Mouse (Mus musculus): ENCODE data around the gene C1ra. TPM values are rescaled to one million over a fixed set of nuclear protein-coding genes. Genes with fewer than 3 reads are reported as not detected.
A peak's percentile ranks its signal among the peaks of the same experiment; 100 is the strongest.
"Not testable (repeated sequence)": the region's sequence is repeated elsewhere in the genome, so short reads cannot be mapped to it uniquely, and the experiment has no call there.

C1ra gene
- polyA plus RNA-seq, 1 experiment from 2014 or later: 0.20 TPM

DNA sequence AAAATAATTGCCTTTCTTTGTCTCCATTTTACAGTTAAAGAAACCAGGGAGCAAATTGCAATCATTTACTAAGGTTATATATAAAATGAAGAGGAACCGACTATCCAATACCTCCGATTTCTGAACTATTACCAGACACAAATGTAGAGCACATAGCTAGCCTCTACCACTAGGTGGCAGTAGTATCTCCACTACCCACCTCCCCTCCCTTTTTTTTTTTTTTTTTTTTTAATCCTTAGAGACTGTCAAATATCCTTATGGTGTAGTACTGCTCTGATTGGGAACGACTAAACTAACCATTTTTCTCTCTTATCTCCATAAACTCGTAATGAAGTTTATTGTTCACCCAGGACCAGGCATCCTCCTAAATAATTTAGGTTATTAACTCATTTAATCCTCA is 31.9 kb upstream of the C1ra start:
- DNase-seq (ENCODE audit: low spot score) (peak; percentile 49), ATAC-seq (ENCODE audit: low FRiP score) (no peak)
- WGBS: 58% methylated on average over 4 of the region's 4 CpGs
- Histone ChIP-seq H3K4me3 (ENCODE audit: low read depth, low read length) (no peak overlapping the region), H3K9ac (ENCODE audit: low read depth, low read length) (no peak overlapping the region), H3K4me1 (replicated peaks; ENCODE audit: control insufficient read depth, insufficient read depth, low read length) (no peaks in the 10 kb centered on the region), H3K27ac (ENCODE audit: low read depth, low read length) (no peak overlapping the region), H3K36me3 (ENCODE audit: control insufficient read depth, insufficient read depth, low read length) (no peaks in the 10 kb centered on the region), H3K4me2 (replicated peaks; ENCODE audit: low read depth, low read length) (no peak overlapping the region), H3K27me3 (ENCODE audit: control insufficient read depth, insufficient read depth, low read length) (no peaks in the 10 kb centered on the region), H3K9me3 (ENCODE audit: control insufficient read depth, low read length) (no peaks in the 10 kb centered on the region)

DNA sequence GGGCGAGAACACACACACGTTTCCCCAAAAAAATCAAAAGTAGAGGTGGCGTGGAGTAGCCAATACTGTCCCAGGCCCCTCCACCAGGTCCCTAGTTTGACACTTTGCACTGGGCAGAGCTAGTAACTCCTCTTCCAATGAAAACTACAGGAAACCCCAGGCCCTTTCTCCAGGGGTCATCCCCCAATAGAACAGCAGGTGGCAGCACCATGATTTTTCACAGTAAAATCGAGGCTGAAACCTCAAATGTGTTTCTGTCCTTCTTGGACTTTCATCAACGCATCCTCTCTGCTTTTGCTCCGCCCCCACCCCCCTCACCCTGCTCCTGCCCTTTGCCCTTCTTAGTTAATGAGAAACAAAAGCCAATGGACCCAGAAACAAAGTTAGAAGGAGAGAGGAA is 30.6 kb upstream of the C1ra start:
- Histone ChIP-seq H3K9ac (ENCODE audit: low read depth, low read length) (no peak overlapping the region), H3K4me1 (replicated peaks; ENCODE audit: control insufficient read depth, insufficient read depth, low read length) (no peaks in the 10 kb centered on the region), H3K27ac (ENCODE audit: low read depth, low read length) (no peak overlapping the region), H3K4me2 (replicated peaks; ENCODE audit: low read depth, low read length) (no peak overlapping the region), H3K36me3 (ENCODE audit: control insufficient read depth, insufficient read depth, low read length) (no peaks in the 10 kb centered on the region), H3K4me3 (ENCODE audit: low read depth, low read length) (no peak overlapping the region), H3K9me3 (ENCODE audit: control insufficient read depth, low read length) (no peaks in the 10 kb centered on the region), H3K27me3 (ENCODE audit: control insufficient read depth, insufficient read depth, low read length) (no peaks in the 10 kb centered on the region)
- WGBS: 18% methylated on average over 6 of the region's 6 CpGs
- ATAC-seq (ENCODE audit: low FRiP score) (no peak), DNase-seq (ENCODE audit: low spot score) (peak; percentile 73)

DNA sequence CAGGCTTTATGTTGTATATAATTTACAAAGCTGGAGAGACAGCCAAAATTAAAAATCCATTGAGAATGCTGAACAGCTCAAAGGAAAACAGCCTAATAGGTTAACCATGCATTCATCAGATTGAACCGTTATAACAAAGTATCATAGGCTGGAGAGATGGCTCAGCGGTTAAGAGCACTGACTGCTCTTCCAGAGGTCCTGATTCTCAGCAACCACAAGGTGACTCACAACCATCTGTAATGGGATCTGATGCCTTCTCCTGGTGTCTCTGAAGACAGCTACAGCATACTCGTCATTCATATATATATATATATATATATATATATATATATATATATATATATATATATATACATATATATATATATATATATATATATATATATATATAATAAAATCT is 28.4 kb upstream of the C1ra start:
- DNase-seq (ENCODE audit: low spot score); H3K4me1 ChIP-seq (replicated peaks; ENCODE audit: control insufficient read depth, insufficient read depth, low read length); H3K4me2 ChIP-seq (replicated peaks; ENCODE audit: low read depth, low read length); H3K9ac ChIP-seq (ENCODE audit: low read depth, low read length); H3K27ac ChIP-seq (ENCODE audit: low read depth, low read length); ATAC-seq (ENCODE audit: low FRiP score); H3K36me3 ChIP-seq (ENCODE audit: control insufficient read depth, insufficient read depth, low read length); H3K27me3 ChIP-seq (ENCODE audit: control insufficient read depth, insufficient read depth, low read length); H3K4me3 ChIP-seq (ENCODE audit: low read depth, low read length); H3K9me3 ChIP-seq (ENCODE audit: control insufficient read depth, low read length): not testable (repeated sequence)
- WGBS: 87% methylated on average over 3 of the region's 3 CpGs

DNA sequence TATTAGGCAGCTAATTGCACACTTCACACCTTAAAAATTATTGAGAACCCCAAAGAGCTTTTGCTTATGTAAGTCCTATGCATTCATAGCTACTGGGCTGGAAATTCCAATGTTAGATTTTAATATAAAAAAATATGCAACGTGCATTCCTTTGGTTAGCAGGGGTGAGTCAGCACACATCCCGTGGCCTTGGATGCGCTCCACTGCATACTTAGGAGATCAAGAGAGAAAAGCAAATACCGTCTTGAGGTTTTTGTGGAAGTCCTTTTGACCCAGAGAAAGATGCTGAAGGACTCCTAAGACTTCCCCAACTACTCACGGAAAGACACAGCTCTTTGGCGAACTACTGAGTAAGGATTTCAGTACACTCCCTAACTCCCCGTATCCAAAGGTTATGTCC is 27.4 kb upstream of the C1ra start:
- Histone ChIP-seq H3K9ac (ENCODE audit: low read depth, low read length) (no peak overlapping the region), H3K27me3 (ENCODE audit: control insufficient read depth, insufficient read depth, low read length) (no peaks in the 10 kb centered on the region), H3K9me3 (ENCODE audit: control insufficient read depth, low read length) (no peaks in the 10 kb centered on the region), H3K4me2 (replicated peaks; ENCODE audit: low read depth, low read length) (no peak overlapping the region), H3K36me3 (ENCODE audit: control insufficient read depth, insufficient read depth, low read length) (no peaks in the 10 kb centered on the region), H3K27ac (ENCODE audit: low read depth, low read length) (no peak overlapping the region), H3K4me3 (ENCODE audit: low read depth, low read length) (no peak overlapping the region), H3K4me1 (replicated peaks; ENCODE audit: control insufficient read depth, insufficient read depth, low read length) (no peaks in the 10 kb centered on the region)
- 91% methylated on average over 7 of the region's 7 CpGs for WGBS
- DNase-seq (ENCODE audit: low spot score) (no peak), ATAC-seq (ENCODE audit: low FRiP score) (0 out of 2 replicates have a peak, but pooled peaks have one; percentile 1)

DNA sequence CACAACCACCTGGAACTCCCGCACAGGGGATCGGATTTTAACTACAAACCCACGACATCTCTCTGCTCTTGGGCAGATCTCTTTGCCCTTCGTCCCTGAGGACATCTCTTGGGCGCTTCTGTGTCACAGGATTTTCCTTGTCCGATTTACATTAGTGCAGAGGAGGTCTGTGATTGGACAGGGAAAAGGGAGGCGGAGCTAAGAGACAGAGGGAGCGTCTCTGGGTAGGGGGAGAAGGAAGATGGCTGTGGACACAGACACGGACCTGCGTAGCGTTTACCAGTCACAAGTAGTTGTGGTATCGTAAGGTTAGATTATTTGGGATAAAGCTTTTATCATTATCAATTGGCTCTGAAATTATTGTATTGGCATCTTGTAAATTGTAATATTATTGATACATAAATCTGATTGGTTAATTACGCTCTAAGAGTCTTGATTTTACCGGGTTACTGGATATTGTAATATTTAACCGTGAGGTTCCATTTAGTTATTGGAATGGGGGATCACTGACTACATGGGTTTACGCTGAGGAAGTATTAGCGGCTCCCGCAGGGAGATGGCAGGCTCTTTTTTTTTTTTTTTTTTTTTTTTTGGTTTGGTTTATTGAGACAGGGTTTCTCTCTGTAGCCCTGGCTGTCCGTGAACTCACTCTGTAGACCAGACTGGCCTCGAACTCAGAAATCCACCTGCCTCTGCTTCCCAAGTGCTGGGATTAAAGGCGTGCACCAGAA is 26.6 kb upstream of the C1ra start:
- no peaks in the 10 kb centered on the region for H3K9me3 ChIP-seq (ENCODE audit: control insufficient read depth, low read length)
- H3K27ac ChIP-seq (ENCODE audit: low read depth, low read length): no peak overlapping the region
- DNase-seq (ENCODE audit: low spot score): peak; percentile 63
- WGBS: 31% methylated on average over 21 of the region's 21 CpGs
- peak overlapping the region; percentile 26 for H3K4me2 ChIP-seq (replicated peaks; ENCODE audit: low read depth, low read length)
- H3K4me1 ChIP-seq (replicated peaks; ENCODE audit: control insufficient read depth, insufficient read depth, low read length): no peaks in the 10 kb centered on the region
- no peaks in the 10 kb centered on the region for H3K36me3 ChIP-seq (ENCODE audit: control insufficient read depth, insufficient read depth, low read length)
- H3K9ac ChIP-seq (ENCODE audit: low read depth, low read length): no peak overlapping the region
- ATAC-seq (ENCODE audit: low FRiP score): peak; percentile 90
- no peak overlapping the region for H3K4me3 ChIP-seq (ENCODE audit: low read depth, low read length)
- no peaks in the 10 kb centered on the region for H3K27me3 ChIP-seq (ENCODE audit: control insufficient read depth, insufficient read depth, low read length)

DNA sequence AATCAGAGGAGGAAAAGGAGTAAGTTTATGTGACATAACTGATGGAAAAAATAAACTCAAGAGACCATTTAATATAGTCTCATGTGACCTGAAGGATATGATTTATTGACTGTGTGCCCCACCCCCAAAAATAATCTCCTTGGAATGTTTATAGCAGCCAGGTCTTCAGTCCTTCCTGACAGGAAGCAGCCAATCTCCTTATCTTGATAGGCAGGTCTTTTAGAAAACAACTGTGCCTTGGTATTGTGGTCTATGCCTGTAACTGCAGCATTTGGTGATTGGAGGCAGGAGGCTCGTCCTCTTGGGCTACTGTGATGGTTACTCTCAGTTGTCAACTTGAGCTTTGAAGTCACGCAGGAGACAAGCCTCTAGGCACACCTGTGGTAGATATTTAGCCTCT is 24.7 kb upstream of the C1ra start:
- H3K4me1 ChIP-seq (replicated peaks; ENCODE audit: control insufficient read depth, insufficient read depth, low read length): no peaks in the 10 kb centered on the region
- no peaks in the 10 kb centered on the region for H3K9me3 ChIP-seq (ENCODE audit: control insufficient read depth, low read length)
- ATAC-seq (ENCODE audit: low FRiP score) (no peak), DNase-seq (ENCODE audit: low spot score) (no peak)
- H3K27ac ChIP-seq (ENCODE audit: low read depth, low read length): no peak overlapping the region
- no peaks in the 10 kb centered on the region for H3K36me3 ChIP-seq (ENCODE audit: control insufficient read depth, insufficient read depth, low read length)
- WGBS: 77% methylated on average over 2 of the region's 2 CpGs
- no peak overlapping the region for H3K4me2 ChIP-seq (replicated peaks; ENCODE audit: low read depth, low read length)
- H3K9ac ChIP-seq (ENCODE audit: low read depth, low read length): no peak overlapping the region
- H3K27me3 ChIP-seq (ENCODE audit: control insufficient read depth, insufficient read depth, low read length): no peaks in the 10 kb centered on the region
- H3K4me3 ChIP-seq (ENCODE audit: low read depth, low read length): no peak overlapping the region

DNA sequence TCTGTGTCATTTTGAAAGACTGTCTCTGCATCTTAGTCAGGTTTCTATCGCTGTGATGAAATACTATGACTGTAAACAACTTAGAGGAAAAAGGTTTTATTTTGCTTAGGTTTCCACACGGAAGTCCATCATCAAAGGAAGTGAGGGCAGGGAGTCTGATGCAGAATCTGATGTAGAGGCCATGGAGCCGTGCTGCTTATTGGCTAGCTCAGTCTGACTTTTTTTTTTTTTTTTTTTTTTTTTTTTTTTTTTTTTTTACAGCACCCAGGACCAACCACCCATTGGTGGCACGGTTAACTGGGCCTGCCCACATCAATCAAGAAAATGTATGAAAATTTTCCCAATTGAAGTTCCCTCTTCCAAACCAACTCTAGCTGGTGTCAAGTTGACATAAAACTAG is 23.3 kb upstream of the C1ra start:
- Histone ChIP-seq H3K4me1 (replicated peaks; ENCODE audit: control insufficient read depth, insufficient read depth, low read length) (no peaks in the 10 kb centered on the region), H3K36me3 (ENCODE audit: control insufficient read depth, insufficient read depth, low read length) (no peaks in the 10 kb centered on the region), H3K9me3 (ENCODE audit: control insufficient read depth, low read length) (no peaks in the 10 kb centered on the region), H3K9ac (ENCODE audit: low read depth, low read length) (no peak overlapping the region), H3K4me3 (ENCODE audit: low read depth, low read length) (no peak overlapping the region), H3K4me2 (replicated peaks; ENCODE audit: low read depth, low read length) (no peak overlapping the region), H3K27me3 (ENCODE audit: control insufficient read depth, insufficient read depth, low read length) (no peaks in the 10 kb centered on the region), H3K27ac (ENCODE audit: low read depth, low read length) (no peak overlapping the region)
- WGBS: 77% methylated on average over 4 of the region's 4 CpGs
- DNase-seq (ENCODE audit: low spot score): no peak
- no peak for ATAC-seq (ENCODE audit: low FRiP score)

DNA sequence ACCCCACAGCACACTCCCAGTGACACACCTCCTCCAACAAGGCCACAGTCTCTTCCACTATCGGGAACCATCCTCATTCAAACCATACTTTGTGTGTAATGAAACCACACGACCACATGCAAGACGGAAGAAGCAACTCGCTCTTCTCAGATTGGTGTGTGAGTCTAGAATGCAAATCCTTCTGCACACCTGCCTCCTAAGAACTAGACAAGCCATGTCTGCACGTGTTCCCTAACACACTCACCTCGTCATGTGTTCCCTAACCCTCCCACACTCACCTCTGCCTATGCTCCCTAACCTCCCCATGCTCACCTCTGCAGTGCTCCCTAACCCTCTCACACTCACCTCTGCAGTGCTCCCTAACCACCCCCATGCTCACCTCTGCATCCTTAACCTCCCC is 20.8 kb upstream of the C1ra start:
- ATAC-seq (ENCODE audit: low FRiP score) (no peak), DNase-seq (ENCODE audit: low spot score) (no peak)
- Histone ChIP-seq H3K9ac (ENCODE audit: low read depth, low read length) (no peak overlapping the region), H3K4me3 (ENCODE audit: low read depth, low read length) (no peak overlapping the region), H3K4me2 (replicated peaks; ENCODE audit: low read depth, low read length) (no peak overlapping the region), H3K9me3 (ENCODE audit: control insufficient read depth, low read length) (no peaks in the 10 kb centered on the region), H3K27ac (ENCODE audit: low read depth, low read length) (no peak overlapping the region), H3K36me3 (ENCODE audit: control insufficient read depth, insufficient read depth, low read length) (no peaks in the 10 kb centered on the region), H3K4me1 (replicated peaks; ENCODE audit: control insufficient read depth, insufficient read depth, low read length) (no peaks in the 10 kb centered on the region), H3K27me3 (ENCODE audit: control insufficient read depth, insufficient read depth, low read length) (no peaks in the 10 kb centered on the region)
- WGBS: 74% methylated on average over 6 of the region's 6 CpGs

DNA sequence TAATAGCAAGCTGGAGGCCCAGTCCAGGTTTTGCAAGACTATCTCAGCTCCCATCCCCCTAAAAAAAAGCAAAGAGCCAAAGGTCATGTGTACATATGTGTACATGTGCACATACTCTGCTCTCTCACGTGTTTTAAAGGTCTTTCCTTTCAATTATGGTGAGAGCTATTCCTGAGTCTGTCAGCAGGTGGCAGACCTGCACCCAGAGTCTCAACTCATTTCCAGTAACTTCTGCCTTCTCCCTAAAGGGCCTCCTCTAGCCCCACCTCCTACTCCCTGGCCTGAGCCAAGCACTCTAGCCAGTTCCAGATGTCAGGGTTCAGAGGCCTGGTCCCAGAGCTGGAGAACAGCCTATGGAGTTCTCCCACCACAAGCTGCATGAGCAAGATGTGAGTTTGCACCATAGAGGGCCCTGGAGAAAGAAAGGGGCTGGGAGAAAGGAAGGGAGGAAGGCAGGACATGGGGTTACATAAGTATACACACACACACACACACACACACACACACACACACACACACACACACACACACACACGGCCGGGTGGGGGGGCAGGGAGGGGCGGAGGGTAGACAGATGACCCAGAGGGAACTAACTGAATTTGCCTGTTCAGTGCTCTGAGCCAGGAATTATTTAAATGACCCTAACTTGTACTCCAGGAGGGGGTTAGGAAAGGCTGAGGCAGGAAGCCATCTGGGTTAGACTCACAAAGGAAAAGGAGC is 19.2 kb upstream of the C1ra start, which contains the start of gene C1rl:
TSS of gene C1rl (plus strand) at position 272 of the 720 bp plus-strand sequence.
- H3K4me1 ChIP-seq (replicated peaks; ENCODE audit: control insufficient read depth, insufficient read depth, low read length): no peaks in the 10 kb centered on the region

More for the DNA sequence above, 19.2 kb upstream of the C1ra start, which contains the start of gene C1rl:
- no peaks in the 10 kb centered on the region for H3K27me3 ChIP-seq (ENCODE audit: control insufficient read depth, insufficient read depth, low read length)
- DNase-seq (ENCODE audit: low spot score): peak; percentile 80
- H3K36me3 ChIP-seq (ENCODE audit: control insufficient read depth, insufficient read depth, low read length): no peaks in the 10 kb centered on the region
- no peak within 1 kb of the TSS for H3K4me2 ChIP-seq (replicated peaks; ENCODE audit: low read depth, low read length)
- ATAC-seq (ENCODE audit: low FRiP score): peak; percentile 79
- H3K9me3 ChIP-seq (ENCODE audit: control insufficient read depth, low read length): no peaks in the 10 kb centered on the region
- 55% methylated on average over 4 of the region's 4 CpGs for WGBS
- no peak within 1 kb of the TSS for H3K4me3 ChIP-seq (ENCODE audit: low read depth, low read length)
- H3K27ac ChIP-seq (ENCODE audit: low read depth, low read length): no peak within 1 kb of the TSS
- H3K9ac ChIP-seq (ENCODE audit: low read depth, low read length): no peak within 1 kb of the TSS

Measured in hindbrain, embryonic 11.5 days (tissue).